Mouse (Mus musculus): ENCODE data around the gene Ptpn11. TPM values are rescaled to one million over a fixed set of nuclear protein-coding genes. Genes with fewer than 3 reads are reported as not detected.
"Not testable (repeated sequence)": the region's sequence is repeated elsewhere in the genome, so short reads cannot be mapped to it uniquely, and the experiment has no call there.

The Ptpn11 gene
- 1.5 and 2.0 TPM in 2 replicates for polyA plus RNA-seq (2012)

- Histone ChIP-seq H3K4me1 (ENCODE audit: control insufficient read depth) (peaks cover 88% of the 10 kb centered on the region), H3K4me3 (replicated peaks) (peak within 1 kb of the TSS; percentile 95), H3K9me3 (ENCODE audit: control insufficient read depth, low read length) (no peaks in the 10 kb centered on the region), H3K36me3 (ENCODE audit: control insufficient read depth) (peaks cover 24% of the 10 kb centered on the region), H3K27me3 (ENCODE audit: control insufficient read depth) (no peaks in the 10 kb centered on the region)
- TF ChIP-seq TAL1 (IDR thresholded peaks at IDR 0.05; ENCODE audit: low read length) = no peak
- no peak for TF ChIP-seq GATA1 (IDR thresholded peaks at IDR 0.05; ENCODE audit: low read length)
Observed at GRCm38 (mm10) chr5:121190836-121191583, at the start of gene Ptpn11. TSS of gene Ptpn11 (minus strand) at chr5:121191397.

- no peaks in the 10 kb centered on the region; the same call in 1 of the 2 replicates for H3K9me3 ChIP-seq (ENCODE audit: control insufficient read depth, low read length)
- peaks cover 83% of the 10 kb centered on the region for H3K36me3 ChIP-seq (ENCODE audit: control insufficient read depth)
- peaks cover 97% of the 10 kb centered on the region for H3K4me1 ChIP-seq (ENCODE audit: control insufficient read depth)
- H3K27me3 ChIP-seq (ENCODE audit: control insufficient read depth) = no peaks in the 10 kb centered on the region
- peak overlapping the region; percentile 30 for H3K4me3 ChIP-seq (replicated peaks)
- TF ChIP-seq TAL1 (IDR thresholded peaks at IDR 0.05; ENCODE audit: low read length) = no peak
- TF ChIP-seq GATA1 (IDR thresholded peaks at IDR 0.05; ENCODE audit: low read length) = no peak
Observed at GRCm38 (mm10) chr5:121239846-121240245, 48.6 kb upstream of the Ptpn11 start.

DNA sequence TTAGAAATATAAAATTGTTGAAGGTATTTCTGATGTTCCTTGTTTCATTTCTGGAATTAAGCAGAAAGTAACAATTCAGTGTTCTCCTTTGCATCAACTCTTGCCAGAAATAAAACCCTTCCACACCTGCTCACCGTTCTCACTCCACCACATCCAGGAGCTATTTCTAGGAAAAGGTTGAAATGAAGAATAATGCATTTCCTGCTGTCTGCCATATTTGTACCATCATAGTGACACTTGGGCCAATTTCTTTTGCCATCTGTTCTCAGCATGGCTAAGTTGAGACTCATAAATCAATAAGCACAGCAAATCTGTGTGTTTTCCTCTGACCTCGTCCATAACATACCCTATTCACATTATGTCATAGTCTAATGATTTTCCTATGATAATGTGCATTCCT is 47.0 kb upstream of the Ptpn11 start:
- TF ChIP-seq GATA1 (IDR thresholded peaks at IDR 0.05; ENCODE audit: low read length) (no peak), TAL1 (IDR thresholded peaks at IDR 0.05; ENCODE audit: low read length) (no peak)
- H3K27me3 ChIP-seq (ENCODE audit: control insufficient read depth) = no peaks in the 10 kb centered on the region
- H3K9me3 ChIP-seq (ENCODE audit: control insufficient read depth, low read length) = no peaks in the 10 kb centered on the region; the same call in 1 of the 2 replicates
- H3K4me3 ChIP-seq (replicated peaks) = no peak overlapping the region
- H3K4me1 ChIP-seq (ENCODE audit: control insufficient read depth) = peaks cover 97% of the 10 kb centered on the region
- peaks cover 90% of the 10 kb centered on the region for H3K36me3 ChIP-seq (ENCODE audit: control insufficient read depth)

DNA sequence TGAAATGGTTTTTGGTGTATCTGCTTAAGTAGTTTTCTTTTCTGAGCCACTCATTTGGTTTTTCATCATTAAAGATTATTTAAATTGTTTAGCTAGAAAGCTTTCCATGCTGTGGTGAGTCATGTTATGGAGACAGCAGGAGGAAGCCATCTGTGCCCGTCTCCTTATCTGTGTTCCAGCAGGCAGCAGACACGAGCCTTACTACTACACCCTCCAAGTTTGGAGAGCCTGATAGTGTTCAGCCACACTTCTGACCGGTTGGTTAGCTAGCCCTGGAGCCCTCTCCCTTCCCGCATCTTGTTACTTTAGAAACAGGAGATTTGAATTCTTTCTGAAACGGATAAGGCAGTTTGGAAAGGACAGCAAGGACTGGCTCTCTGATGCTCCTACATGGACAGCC is 45.0 kb upstream of the Ptpn11 start:
- peaks cover 96% of the 10 kb centered on the region for H3K4me1 ChIP-seq (ENCODE audit: control insufficient read depth)

GRCm38 (mm10) chr5:121233726-121234125 is 42.5 kb upstream of the Ptpn11 start:
- TF ChIP-seq TAL1 (IDR thresholded peaks at IDR 0.05; ENCODE audit: low read length) = no peak
- peak; percentile 46 for TF ChIP-seq GATA1 (IDR thresholded peaks at IDR 0.05; ENCODE audit: low read length)
- no peaks in the 10 kb centered on the region for H3K27me3 ChIP-seq (ENCODE audit: control insufficient read depth)
- no peaks in the 10 kb centered on the region; the same call in 1 of the 2 replicates for H3K9me3 ChIP-seq (ENCODE audit: control insufficient read depth, low read length)
- H3K36me3 ChIP-seq (ENCODE audit: control insufficient read depth) = peaks cover 92% of the 10 kb centered on the region
- peak overlapping the region; percentile 42 for H3K4me3 ChIP-seq (replicated peaks)
- H3K4me1 ChIP-seq (ENCODE audit: control insufficient read depth) = peaks cover 96% of the 10 kb centered on the region

More for the DNA sequence above, 45.0 kb upstream of the Ptpn11 start:
- H3K27me3 ChIP-seq (ENCODE audit: control insufficient read depth) = no peaks in the 10 kb centered on the region
- H3K4me3 ChIP-seq (replicated peaks) = peak overlapping the region; percentile 55
- H3K36me3 ChIP-seq (ENCODE audit: control insufficient read depth) = peaks cover 90% of the 10 kb centered on the region
- peak; percentile 94 for TF ChIP-seq GATA1 (IDR thresholded peaks at IDR 0.05; ENCODE audit: low read length)
- TF ChIP-seq TAL1 (IDR thresholded peaks at IDR 0.05; ENCODE audit: low read length) = peak; percentile 98
- H3K9me3 ChIP-seq (ENCODE audit: control insufficient read depth, low read length) = no peaks in the 10 kb centered on the region; the same call in 1 of the 2 replicates

DNA sequence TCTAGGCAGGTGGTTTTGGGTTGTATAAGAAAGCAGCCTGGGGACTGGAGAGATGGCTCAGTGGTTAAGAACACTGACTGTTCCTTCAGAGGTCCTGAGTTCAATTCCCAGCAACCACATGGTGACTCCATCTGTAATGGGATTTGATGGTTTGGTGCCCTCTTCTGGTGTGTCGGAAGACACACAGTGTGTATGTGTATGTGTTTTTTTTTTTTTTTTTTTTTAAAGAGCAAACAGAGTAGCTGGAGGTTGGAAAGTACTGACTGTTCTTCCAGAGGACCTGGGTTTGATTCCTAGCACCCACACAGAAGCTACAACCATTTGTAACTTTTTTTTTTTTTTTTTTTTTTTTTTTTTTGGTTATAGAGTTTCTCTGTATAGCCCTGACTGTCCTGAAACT is 41.6 kb upstream of the Ptpn11 start:
- H3K9me3 ChIP-seq (ENCODE audit: control insufficient read depth, low read length) = no peaks in the 10 kb centered on the region; the same call in 1 of the 2 replicates
- no peak overlapping the region for H3K4me3 ChIP-seq (replicated peaks)
- peaks cover 96% of the 10 kb centered on the region for H3K4me1 ChIP-seq (ENCODE audit: control insufficient read depth)
- H3K27me3 ChIP-seq (ENCODE audit: control insufficient read depth) = no peaks in the 10 kb centered on the region
- H3K36me3 ChIP-seq (ENCODE audit: control insufficient read depth) = peaks cover 92% of the 10 kb centered on the region
- TF ChIP-seq GATA1 (IDR thresholded peaks at IDR 0.05; ENCODE audit: low read length) (no peak), TAL1 (IDR thresholded peaks at IDR 0.05; ENCODE audit: low read length) (no peak)

DNA sequence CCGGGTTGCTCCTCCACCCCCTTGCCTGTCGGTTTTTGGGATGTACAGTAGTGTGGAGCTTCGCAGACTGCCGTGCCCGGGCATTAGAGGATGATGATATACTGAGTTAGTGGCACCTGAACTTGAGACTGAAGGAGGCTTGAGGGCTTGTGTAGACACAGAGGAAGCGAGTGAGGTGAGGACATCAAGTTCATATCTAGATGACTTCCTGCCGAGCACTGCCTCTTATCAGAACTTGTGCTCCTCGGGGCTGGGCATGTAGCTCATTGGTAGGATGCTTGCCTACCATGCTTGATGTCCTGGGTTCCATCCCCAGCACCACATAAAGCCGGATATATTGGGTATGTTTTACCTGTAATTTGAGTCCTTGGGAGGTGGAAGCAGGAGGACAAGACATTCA is 39.6 kb upstream of the Ptpn11 start:
- H3K4me1 ChIP-seq (ENCODE audit: control insufficient read depth) = peaks cover 95% of the 10 kb centered on the region
- H3K4me3 ChIP-seq (replicated peaks) = peak overlapping the region; percentile 45
- peaks cover 95% of the 10 kb centered on the region for H3K36me3 ChIP-seq (ENCODE audit: control insufficient read depth)
- TF ChIP-seq TAL1 (IDR thresholded peaks at IDR 0.05; ENCODE audit: low read length) = no peak
- TF ChIP-seq GATA1 (IDR thresholded peaks at IDR 0.05; ENCODE audit: low read length) = no peak
- H3K27me3 ChIP-seq (ENCODE audit: control insufficient read depth) = no peaks in the 10 kb centered on the region
- H3K9me3 ChIP-seq (ENCODE audit: control insufficient read depth, low read length) = no peaks in the 10 kb centered on the region; the same call in 1 of the 2 replicates

- H3K9me3 ChIP-seq (ENCODE audit: control insufficient read depth, low read length) = no peaks in the 10 kb centered on the region; the same call in 1 of the 2 replicates
- H3K4me1 ChIP-seq (ENCODE audit: control insufficient read depth) = peaks cover 93% of the 10 kb centered on the region
- no peaks in the 10 kb centered on the region for H3K27me3 ChIP-seq (ENCODE audit: control insufficient read depth)
- no peak overlapping the region for H3K4me3 ChIP-seq (replicated peaks)
- TF ChIP-seq GATA1 (IDR thresholded peaks at IDR 0.05; ENCODE audit: low read length) (no peak), TAL1 (IDR thresholded peaks at IDR 0.05; ENCODE audit: low read length) (no peak)
- H3K36me3 ChIP-seq (ENCODE audit: control insufficient read depth) = peaks cover 95% of the 10 kb centered on the region
Observed at GRCm38 (mm10) chr5:121229182-121229581, 38.0 kb upstream of the Ptpn11 start.

DNA sequence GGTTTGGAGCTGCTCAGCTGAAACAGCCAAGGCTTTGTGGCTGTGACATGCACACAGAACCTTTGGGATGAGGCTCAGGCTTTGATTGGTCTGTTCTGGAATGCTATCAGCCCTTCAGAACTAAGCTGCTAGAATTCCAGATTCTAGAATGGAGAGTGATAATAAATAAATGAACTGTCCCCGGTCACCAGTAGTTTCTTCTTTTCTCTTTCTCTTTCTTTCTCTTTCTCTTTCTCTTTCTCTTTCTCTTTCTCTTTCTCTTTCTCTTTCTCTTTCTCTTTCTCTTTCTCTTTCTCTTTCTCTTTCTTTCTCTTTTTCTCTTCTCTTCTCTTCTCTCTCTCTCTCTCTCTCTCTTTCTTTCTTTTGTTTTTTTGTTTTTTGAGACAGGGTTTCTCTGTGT is 36.1 kb upstream of the Ptpn11 start:
- not testable (repeated sequence) for H3K9me3 ChIP-seq (ENCODE audit: control insufficient read depth, low read length); H3K27me3 ChIP-seq (ENCODE audit: control insufficient read depth); H3K4me3 ChIP-seq (replicated peaks)
- Histone ChIP-seq H3K36me3 (ENCODE audit: control insufficient read depth) (peaks cover 88% of the 10 kb centered on the region), H3K4me1 (ENCODE audit: control insufficient read depth) (peaks cover 86% of the 10 kb centered on the region)
